Mouse (Mus musculus) B cell, adult 2 months (primary cell): Measurements from ENCODE around the gene Tbc1d14.

ENCODE experiments used
- DNase-seq, 2 experiments: peaks; one replicate each; pipeline ENCODE4 v3.0.0; 2022

Tbc1d14 gene

DNA sequence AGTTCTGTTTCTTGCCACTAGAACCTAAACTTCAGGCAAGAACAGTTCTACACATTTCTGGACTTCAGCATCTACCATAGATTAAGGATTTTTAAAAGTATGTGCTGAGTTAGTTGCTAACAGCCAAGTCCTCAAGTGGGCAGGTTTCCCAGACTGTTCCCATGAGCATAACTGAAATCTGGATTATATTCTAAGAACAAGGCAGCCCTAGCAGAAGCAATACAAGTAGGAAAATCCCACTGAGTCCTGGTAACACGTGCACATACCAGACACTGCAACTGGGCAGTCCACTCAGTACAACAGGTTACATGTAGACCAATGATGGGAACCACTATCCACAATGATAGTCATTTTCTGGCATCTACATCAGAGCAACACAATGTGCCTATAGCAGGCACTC is 17.3 kb downstream of the Tbc1d14 start:
- no peak for DNase-seq

DNA sequence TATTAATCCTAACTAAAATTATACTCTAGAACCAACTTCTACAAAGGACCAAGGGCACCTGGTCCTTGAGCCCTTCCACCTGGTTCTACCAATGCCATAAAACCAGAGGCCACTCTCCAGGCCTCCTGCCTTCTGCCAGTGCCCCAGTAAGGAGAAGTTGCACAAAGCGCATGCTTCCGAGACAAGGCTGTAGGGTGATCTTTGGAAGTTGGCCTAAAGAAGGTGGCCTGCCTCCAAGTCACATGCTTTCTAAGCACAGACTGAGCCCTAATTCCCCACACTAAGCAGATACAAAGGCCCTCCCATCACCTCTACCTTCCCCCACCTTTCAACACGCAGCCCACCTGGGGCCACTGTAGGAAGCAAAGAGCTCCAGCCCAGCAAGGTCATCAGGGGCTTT is 17.8 kb downstream of the Tbc1d14 start:
- no peak for DNase-seq

DNA sequence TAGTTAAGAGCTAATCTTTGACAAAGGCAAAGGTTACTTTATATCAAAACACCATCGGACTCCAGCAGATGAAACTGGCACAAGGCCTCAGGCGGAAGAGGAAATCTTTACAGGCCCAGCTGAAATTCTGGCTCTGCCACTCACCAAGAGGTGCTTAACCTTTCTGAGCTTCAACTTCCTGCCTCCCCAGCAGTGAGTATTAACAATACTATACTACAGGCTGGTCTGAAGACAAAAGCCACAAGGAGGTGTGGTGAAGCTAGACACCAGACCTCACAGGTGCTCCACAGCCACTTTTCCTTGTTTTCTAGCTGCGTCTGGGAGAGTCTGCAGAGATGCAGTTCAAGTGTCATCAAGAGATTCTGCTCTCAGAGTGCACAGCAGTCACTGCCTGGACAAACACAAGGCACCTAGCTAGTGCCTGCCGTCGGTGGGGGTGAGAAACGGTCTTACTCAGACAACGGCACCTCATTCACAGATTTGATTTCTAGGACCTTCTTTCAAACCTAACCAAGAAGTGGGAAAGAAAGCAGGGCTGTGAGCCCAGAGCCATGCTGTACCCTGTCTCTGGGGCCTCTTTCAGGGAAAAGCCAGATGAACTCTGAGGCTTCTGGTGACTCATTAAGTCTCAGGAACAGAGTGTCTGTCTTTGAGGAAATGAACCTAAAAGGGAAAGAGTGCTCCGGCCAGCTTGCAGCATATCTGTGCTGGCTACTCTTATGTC is 18.8 kb downstream of the Tbc1d14 start:
- DNase-seq = no peak

DNA sequence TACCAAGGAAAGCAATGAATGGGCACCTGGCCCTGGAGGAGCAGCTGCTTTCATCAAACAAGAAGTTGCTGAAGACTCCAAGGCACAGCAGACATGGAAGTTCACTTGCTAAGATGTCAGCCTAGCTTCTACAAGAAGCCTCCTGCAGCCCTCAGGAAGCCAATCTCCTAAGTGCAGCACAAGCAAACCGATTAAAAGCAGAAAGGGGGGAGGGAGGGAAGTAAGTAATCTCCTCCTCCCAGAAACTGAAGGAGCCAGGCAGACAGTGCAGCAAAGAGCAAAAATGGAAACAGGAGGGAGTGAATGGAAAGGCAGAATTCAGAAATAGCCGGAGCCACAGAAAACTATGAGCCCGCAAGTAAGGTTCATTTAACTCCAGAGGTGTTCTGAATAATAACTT is 19.7 kb downstream of the Tbc1d14 start:
- DNase-seq = no peak

DNA sequence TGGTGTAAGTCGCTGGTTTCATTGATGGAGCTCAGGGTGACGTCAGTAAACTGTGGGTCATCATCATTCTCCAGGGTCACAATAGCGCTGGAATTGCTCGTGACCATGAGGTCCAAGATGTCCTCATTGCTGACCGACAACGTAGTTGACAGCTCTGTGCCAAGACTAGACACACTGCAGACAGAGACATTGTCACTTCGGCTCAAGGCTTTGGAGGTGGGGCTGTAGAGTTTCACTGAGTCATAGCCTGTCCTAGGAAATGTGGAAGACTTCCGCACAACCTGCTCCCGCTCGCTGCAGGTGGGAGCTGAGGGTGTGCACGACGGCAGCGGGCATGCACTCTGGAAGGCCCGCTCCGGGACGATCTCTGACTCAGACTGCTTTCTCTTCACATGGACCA is 21.7 kb downstream of the Tbc1d14 start:
- no peak for DNase-seq

DNA sequence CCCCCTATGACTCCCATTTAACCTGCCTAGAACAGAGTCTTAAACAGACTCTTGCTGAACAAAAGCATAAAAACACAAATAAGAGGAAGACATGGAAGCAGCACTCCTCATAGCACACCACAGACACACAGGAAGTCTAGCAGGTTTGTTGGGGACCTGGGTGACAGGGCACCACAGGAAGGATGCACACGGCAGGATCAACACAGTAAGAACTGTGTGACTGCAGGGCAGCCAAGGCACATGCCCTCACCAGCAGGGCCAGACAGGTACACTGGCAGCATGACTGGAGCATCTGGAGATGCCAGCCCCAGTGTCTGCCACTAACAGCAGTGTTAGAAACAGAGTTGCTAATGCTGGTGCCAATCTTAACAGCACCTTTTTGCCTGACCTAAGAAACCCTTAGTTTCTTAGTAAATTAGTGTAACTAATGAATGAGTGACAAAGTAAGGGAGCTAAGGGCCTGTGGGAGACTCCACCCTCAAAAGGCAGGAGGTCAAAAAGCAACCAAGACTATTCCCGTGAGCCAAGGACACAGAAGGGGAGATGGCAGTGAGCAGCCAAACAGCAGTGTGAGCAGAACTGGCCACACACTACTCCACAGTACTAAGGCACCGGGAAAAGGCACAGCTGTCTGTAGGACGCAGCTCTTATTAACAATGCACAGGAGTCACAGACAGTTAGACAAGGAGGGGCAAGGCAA is 22.4 kb downstream of the Tbc1d14 start:
- no peak for DNase-seq

DNA sequence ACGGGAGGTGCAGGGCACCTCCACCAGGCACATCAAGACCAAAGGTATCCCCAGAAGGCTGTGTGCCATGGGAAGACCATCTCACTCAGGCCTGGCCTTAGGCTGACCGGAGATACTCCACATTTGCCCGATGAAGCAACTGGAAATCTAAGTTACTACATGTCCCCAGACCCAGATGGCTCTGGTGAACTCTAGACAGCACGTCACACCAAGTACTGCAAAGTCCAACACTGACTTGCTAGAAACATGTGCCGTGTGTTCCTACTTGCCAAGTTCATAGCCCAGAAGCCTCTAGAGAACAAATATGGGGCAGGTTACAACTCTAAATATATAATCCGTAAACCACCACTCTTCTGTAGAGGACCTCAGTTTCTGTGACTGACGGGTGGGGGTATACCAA is 23.0 kb downstream of the Tbc1d14 start:
- no peak for DNase-seq

DNA sequence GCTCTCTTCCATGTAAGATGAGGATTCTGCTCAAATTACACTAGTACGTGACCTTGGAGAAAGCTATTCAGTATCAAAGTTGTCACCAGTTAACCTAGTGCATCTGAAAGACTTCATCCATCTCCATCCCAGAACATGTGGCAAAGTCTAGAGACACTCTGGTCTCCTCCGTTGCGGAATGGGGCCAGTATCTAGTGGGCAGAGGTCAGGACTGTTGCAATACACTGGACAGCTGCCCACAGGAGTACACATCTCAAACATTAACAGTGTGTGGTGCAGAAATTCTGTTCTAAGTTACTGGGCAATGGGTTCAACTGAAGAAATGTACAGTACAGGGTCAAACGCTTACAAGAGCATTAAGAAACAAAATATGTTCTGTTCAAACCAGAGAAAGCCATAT is 25.0 kb downstream of the Tbc1d14 start:
- no peak for DNase-seq

DNA sequence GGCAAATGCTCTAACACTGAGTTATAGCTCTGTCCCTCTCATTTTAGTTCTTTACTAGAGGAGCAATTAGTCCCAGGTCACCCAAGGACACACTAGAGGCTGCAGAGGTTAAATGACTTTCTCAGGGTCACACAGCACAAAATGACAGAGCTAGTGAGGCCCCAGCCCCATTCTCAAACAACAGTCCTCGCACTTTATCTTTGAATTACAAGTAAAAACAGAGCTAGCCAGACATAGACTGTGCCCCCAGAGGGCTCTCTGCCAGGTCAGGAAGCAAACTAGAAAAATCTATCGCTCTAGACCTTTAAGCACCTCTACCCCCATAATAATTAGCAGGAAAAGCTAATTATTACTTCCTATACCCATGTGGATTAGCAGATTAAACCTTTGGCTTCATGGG is 25.4 kb downstream of the Tbc1d14 start:
- peak in 1 of 2 experiments; percentile 17 for DNase-seq

DNA sequence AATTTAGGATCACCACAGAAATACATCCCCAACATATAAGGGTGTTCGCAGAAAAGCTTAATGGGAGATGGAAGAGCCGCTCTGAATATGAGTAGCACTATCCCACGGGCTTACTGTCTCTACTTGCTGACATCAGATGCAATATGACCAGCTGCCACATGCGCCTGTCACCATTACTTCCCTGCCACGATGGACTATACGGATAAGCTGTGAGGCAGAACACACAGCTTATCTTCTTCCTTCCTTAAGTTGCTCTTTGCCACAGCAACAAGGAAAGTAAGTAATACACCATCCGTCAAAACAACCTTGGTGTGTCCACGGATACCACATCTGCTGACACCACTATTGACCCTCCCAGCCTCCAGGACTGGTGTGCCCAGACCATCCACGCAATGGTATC is 28.5 kb downstream of the Tbc1d14 start:
- DNase-seq = no peak

DNA sequence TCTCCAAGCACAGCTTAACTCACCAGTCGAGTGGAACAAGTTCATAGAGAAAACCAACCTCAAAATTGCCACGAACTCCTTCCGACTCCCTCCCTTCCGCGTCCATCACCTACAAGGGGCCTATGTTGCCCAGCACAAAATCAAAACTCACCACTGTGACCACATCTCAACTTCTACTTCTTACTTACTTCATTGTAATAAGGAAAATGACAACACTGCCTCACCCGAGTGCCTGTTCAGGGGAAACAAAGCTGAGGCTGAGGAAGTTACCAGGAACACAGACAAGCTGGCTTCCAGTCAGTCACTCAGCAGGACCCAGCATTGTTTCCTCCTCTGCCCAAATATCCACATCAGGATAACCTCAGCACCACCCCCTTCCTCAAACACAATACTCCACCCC is 29.3 kb downstream of the Tbc1d14 start:
- DNase-seq = peak; percentile 58 to 62

DNA sequence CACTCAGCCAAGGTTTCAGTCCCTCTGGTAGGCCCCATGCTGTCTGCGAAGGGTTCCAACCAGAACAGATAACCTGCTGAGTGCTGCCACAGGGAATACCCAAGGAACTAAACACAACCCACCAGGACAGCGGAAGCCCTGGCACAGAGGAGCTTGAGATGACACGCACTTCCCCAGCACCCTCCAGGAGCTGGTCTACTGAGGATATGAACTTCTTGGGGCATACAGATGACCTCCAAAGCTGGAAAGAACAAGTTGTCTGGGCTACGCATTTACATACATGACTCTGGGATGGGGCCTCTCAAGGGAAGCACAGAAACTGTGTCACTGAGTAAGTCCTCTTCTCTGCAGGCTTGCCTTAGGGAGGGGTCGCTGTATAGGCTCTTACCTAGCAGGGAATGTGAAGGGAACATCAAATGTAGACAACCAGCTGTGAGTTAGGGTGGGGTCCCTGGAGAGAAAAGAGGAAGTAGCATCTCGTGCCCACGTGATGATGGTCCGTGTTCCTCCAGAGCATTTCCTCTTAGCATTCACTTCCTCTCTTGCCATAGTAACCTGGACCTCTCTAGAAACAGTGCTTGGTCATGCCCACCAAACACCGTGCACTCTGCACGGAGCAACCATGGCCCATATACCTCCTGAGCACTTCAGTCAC is 30.2 kb downstream of the Tbc1d14 start:
- DNase-seq = peak; percentile 84 to 88

DNA sequence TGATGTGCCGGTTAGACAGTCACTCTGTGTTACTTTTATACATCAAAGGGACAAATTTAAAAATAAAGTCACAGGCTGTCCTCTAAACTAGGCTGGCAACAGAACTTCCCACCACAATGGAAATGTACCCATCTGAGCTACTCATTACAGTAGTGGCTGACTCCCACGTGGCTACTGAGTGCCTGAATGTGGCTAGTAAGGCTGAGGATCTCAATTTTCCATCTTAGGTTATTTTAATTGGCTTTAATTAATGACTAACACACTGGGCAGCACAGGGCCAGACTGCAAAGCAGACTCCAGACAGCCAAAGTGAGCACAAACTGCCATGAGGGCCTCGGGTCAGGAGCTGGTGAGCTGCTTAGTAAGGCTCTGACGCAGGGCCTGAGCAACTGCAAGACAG is 31.6 kb downstream of the Tbc1d14 start:
- DNase-seq = no peak

DNA sequence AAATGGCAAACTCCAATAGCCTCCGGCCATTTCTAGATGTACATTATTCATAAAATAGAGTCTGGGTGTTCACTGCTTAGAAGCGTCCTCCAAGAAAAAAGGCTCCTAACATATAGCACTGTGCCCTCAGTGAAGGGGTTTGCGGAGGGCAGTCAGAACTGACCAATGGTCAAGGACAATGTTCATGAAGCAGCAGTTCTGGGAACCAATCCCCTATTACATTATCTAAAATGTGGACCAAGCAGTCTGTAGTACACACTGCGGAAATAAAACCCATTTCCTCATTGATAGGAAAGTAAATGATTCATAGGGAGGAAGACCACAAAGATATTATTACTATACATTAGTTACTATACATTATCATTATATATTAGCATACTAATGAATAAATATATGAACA is 32.6 kb downstream of the Tbc1d14 start:
- no peak for DNase-seq

DNA sequence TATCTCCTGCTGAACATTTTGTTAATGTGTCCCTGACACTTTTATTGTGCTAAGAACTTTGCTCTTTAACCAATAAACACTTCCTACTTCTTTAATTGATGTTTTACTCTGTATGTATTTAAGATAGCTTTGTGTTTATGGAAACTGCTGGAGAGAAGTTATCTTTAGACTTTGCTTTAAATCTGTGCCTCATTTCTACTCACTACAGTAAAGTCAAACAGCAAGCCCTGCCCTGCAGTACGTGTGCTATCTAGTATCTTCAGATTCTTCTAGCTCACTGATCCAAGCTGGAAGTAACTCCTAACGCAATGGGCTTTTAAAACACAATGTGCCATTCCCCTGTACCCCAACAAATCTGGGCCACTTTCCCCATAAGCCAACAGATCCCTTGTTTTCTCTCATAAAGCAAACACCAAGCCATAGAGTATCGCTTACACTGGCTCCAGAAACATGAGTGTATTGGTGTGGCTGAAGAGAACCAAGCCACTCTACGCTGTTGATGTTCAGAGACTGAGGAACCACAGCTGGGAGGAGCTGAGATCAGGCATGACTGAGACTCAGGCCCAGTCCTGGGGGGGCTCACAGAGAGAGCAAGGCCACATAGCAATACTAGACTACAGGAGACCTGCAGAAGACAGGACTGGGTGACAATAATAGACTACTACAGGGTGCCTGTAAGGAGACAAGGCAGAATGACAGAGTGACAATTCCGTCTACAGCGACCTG is 33.4 kb downstream of the Tbc1d14 start:
- DNase-seq = peak; percentile 46

DNA sequence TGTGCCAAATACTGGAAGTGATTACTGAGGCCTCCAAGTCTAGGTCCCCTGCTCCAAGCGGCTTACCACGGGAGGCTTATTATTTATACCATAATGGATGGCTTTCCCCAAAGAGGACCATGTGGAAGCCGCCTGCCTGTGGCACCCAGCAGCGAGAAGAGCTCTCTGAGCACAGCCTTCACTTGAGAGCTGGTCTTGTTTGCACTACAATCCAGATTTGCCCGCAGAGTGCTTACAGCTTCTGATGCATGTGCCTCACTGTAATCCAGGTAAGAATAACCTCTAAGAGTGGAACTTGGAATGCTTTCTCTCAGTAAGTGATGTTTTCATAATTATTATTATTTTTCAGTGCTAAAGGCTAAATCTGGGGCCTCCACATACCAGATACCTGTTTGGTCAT is 34.0 kb downstream of the Tbc1d14 start:
- DNase-seq = no peak

DNA sequence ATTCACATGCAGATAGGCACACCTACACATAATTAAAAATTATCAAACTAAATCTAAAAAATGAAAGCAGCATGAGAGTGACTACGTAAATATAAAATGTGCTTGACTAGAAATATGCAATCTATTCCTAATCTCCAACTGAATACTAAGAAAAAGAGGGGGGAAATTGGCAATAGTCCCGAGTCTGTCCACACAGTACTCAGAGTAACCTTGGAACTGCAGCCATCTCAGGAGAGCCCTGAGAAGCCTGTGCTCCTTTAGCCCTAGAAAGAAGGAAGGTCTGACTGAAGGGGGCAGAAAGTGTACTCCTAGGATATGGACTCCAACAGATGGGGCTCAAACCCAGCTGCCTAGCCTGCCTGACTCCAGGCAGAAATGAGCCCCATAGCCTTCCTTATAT is 34.5 kb downstream of the Tbc1d14 start:
- no peak for DNase-seq

DNA sequence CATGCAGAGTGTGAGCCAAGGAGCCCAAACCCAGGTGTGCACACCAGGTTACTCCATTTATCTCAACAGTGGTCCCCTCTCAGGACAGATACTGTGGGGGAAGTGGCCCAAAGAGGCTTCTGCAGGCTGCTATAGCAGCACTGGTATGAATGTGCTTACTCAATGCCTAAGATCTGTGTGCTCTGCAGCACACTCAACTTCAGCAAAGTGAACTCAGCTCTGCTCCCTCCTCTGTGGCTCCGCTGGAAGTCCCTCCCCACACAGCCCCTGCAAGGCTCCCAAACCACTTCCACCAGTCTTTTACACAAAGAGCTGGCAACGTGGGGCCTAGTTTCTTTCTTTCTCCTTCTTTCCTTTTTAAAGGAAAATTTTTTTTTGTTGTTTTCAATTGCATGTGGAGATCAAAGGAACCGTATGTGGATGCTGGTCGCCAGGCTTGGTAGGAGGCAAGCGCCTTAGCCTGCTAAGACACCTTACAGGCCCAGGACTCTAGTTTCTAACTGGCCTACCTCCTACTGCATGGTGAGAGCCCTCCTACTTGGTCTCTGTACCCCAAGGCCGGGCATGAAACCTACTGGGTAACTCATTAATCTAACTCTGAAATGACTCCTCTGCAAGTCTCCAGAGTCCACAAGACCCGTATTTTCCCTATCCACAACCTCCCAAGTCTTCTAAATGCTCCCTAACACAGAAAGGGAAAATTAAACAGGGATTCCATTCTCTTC is 35.3 kb downstream of the Tbc1d14 start:
- DNase-seq = no peak

DNA sequence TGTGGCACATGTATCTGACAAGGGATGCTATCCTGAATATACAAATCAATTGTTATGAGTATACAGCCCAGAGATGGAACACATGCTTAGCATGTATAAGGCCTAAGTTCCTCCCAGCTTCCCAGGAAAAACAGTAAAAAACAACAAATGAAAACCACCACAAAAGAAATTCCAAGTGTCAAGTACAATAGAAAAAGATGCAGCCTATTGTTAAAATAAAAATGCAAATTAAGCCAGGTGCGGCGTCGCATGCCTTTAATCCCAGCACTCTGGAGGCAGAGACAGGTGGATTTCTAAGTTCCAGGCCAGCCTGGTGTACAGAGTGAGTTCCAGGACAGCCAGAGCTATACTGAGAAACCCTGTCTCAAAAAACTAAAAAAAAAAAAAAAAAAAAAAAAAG is 36.2 kb downstream of the Tbc1d14 start:
- no peak for DNase-seq

DNA sequence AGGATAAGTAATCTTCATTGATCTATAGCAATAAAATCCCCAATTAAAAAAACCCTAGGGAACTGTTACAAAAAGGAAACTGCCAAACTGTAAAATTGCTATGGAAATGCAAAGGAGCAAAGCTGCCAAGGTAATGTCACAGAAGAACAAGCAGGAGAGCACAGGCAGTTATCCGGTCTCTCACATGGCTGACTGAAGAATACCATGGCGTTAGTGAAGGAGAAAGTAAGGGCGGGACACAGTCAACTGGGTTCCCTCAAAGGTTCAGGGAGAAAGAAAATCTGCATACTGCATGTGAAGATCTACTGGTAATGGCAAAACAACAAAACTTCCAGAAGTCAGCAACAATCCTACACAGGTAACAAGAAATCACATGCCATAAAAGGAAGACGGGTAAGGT is 36.8 kb downstream of the Tbc1d14 start:
- DNase-seq = no peak

DNA sequence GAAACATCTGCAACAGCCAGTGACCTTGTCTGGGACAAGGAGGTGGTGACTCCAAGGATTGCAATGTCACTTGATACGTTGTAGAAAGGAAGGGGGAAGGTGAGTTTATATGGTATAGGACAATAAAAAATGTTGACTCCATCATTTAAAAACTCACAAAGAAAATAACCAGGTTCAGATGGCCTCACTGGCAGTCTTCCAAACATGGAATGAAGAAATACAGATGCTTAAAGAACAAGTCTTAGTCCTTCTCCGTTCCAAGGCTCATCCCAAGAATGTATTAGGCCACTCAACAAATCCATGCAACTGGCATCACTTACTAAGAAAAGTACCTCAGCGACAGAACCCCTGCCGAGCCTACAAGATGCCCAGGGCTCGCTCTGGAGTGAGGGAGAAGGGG is 38.6 kb downstream of the Tbc1d14 start:
- no peak for DNase-seq

DNA sequence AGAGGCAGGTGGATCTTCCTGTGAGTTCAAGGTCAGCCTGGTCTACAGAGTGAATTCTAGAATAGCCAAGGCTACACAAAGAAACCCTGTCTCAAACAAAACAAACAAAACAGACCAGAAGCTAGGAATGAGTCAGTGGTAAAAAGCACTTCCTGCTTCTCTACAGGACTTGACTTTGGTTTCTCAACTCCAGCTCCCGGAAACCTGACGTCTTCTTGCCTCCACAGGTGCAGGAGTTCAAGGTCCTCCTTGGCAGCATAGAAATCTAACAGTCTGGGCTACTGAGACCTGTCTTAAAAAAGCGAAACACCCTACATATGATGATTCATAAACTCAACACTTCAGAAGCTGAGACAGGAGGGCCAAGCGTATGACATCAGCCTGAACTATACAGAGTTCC is 39.2 kb downstream of the Tbc1d14 start:
- peak; percentile 39 to 52 for DNase-seq

DNA sequence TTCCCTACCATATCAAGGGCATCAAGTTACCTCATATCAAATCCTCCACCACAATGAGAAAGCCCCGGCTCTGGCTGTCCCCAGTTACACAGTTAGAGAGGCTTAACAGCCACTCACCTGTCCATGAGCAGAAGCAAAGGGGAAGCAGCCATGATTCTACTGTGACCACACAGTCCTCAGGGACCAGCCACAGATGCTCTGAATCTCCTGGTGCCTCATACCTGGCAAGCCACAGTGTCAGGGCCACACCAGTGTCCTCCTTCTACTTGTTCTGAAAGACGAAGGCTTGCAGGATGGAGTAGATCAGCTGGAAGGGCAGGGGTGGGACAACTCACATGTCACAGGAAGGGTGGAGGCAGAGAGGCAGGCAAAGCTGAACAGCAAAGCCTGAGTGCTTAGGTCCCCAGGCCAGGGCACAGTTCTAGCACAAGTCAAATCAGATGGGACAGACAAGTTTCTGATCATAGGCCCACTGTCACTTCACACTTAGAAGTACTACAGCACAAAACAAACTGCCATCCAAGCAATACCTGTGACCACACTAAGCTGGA is 39.9 kb downstream of the Tbc1d14 start:
- DNase-seq = peak; percentile 71 to 76
